Mouse (Mus musculus) thymus, adult 2 months (tissue): ENCODE measurements around the gene Polr2a. TPM values are rescaled to one million over a fixed set of nuclear protein-coding genes. Genes with fewer than 3 reads are reported as not detected.

Experiments used
- DNase-seq: peaks from one replicate; pipeline ENCODE4 v3.0.0; 2021
- H3K27ac ChIP-seq: fragments of 200-500 bp; 2 replicates; pipeline ENCODE4 v1.5.1; 2012; ENCODE audit warnings: low read length, control low read depth; ENCODE audit not compliant: control insufficient read depth, insufficient read depth
- H3K27me3 ChIP-seq: fragments of 200-500 bp; 2 replicates; pipeline ENCODE4 v1.6.1; 2012; ENCODE audit warnings: mild to moderate bottlenecking, low read length, moderate library complexity, mixed read lengths; ENCODE audit not compliant: control insufficient read depth, insufficient read depth
- H3K36me3 ChIP-seq: fragments of 200-500 bp; 2 replicates; pipeline ENCODE4 v1.6.1; 2012; ENCODE audit warnings: mild to moderate bottlenecking, low read length, moderate library complexity; ENCODE audit not compliant: control insufficient read depth, insufficient read depth
- H3K4me1 ChIP-seq: fragments of 200-500 bp; replicated peaks from 2 replicates; pipeline ENCODE4 v1.6.1; 2012; ENCODE audit warnings: low read length; ENCODE audit not compliant: control insufficient read depth, insufficient read depth
- H3K4me3 ChIP-seq: fragments of 200-500 bp; 2 replicates; pipeline ENCODE4 v1.5.1; 2012; ENCODE audit warnings: mild to moderate bottlenecking, low read length, control low read depth, moderate library complexity; ENCODE audit not compliant: control insufficient read depth, insufficient read depth
- CTCF ChIP-seq: fragments of 200-500 bp; IDR thresholded peaks from 2 replicates; pipeline ENCODE4 v1.5.1; 2012; ENCODE audit warnings: mild to moderate bottlenecking, control low read depth, low read length, moderate library complexity, borderline replicate concordance; ENCODE audit not compliant: control insufficient read depth, poor library complexity, insufficient read depth; ENCODE audit errors: extremely low read depth
- POLR2A ChIP-seq: fragments of 200-500 bp; IDR thresholded peaks from 2 replicates; pipeline ENCODE4 v1.6.1; 2012; ENCODE audit warnings: mild to moderate bottlenecking, low read length, control low read depth, moderate library complexity; ENCODE audit not compliant: control insufficient read depth, poor library complexity, insufficient read depth; ENCODE audit errors: extremely low read depth
- WGBS: fragments of 180-500 bp; shearing (Covaris S2); methylation state at CpG from one replicate; pipeline ENCODE4 v1.1.7; 2018; 5-methylcytosine and 5-hydroxymethylcytosine counted together
- polyA plus RNA-seq: library from polyadenylated mRNA; depleted of rRNA; stranded (reverse); fragments of >200 nt; gene quantifications from 2 replicates; pipeline ENCODE4 v1.2.3, GENCODE M21; 2012; rRNA removed

Polr2a gene
- polyA plus RNA-seq, 1 experiment = 113 TPM

- Histone ChIP-seq H3K27me3 (peaks cover 3% of the 10 kb centered on the region; the same call in 1 of the 2 replicates), H3K27ac (no peak overlapping the region), H3K36me3 (no peaks in the 10 kb centered on the region), H3K4me3 (no peak overlapping the region), H3K4me1 (no peaks in the 10 kb centered on the region)
- WGBS = 62% methylated on average over 9 of the region's 9 CpGs
- TF ChIP-seq CTCF = no peak
- no peak for TF ChIP-seq POLR2A
- no peak for DNase-seq
Measured at GRCm38 (mm10) chr11:69692196-69692811, 66.1 kb downstream of the Polr2a start.

- 100% methylated on average over 1 of the region's 1 CpGs for WGBS
- TF ChIP-seq POLR2A (no peak), CTCF (no peak)
Measured at GRCm38 (mm10) chr11:69689891-69690290, 68.5 kb downstream of the Polr2a start.

GRCm38 (mm10) chr11:69687061-69687460, 71.4 kb downstream of the Polr2a start:
- Histone ChIP-seq H3K27ac (no peak overlapping the region), H3K4me3 (no peak overlapping the region), H3K4me1 (peaks cover 2% of the 10 kb centered on the region; the same call in 1 of the 2 replicates), H3K36me3 (no peaks in the 10 kb centered on the region), H3K27me3 (no peaks in the 10 kb centered on the region)
- DNase-seq = no peak
- 91% methylated on average over 5 of the region's 5 CpGs for WGBS
- TF ChIP-seq CTCF = no peak
- TF ChIP-seq POLR2A = no peak

More at GRCm38 (mm10) chr11:69689891-69690290, 68.5 kb downstream of the Polr2a start:
- Histone ChIP-seq H3K27ac (no peak overlapping the region), H3K27me3 (no peaks in the 10 kb centered on the region), H3K36me3 (no peaks in the 10 kb centered on the region), H3K4me3 (no peak overlapping the region), H3K4me1 (no peaks in the 10 kb centered on the region)
- DNase-seq = no peak

- Histone ChIP-seq H3K36me3 (no peaks in the 10 kb centered on the region), H3K4me3 (no peak overlapping the region), H3K27me3 (no peaks in the 10 kb centered on the region), H3K27ac (no peak overlapping the region), H3K4me1 (peaks cover 2% of the 10 kb centered on the region; the same call in 1 of the 2 replicates)
- WGBS = 63% methylated on average over 4 of the region's 4 CpGs
- TF ChIP-seq POLR2A (no peak), CTCF (no peak)
- DNase-seq = no peak
Measured at GRCm38 (mm10) chr11:69686377-69686776, 72.1 kb downstream of the Polr2a start.

GRCm38 (mm10) chr11:69685526-69686148, 72.8 kb downstream of the Polr2a start, which contains the start of gene Tnfsf13:
TSS of gene Tnfsf13 (minus strand) at chr11:69685784.
- WGBS = 79% methylated on average over 10 of the region's 10 CpGs

GRCm38 (mm10) chr11:69684936-69685335, 73.5 kb downstream of the Polr2a start:
- no peak overlapping the region for H3K27ac ChIP-seq
- H3K4me3 ChIP-seq = no peak overlapping the region
- no peaks in the 10 kb centered on the region for H3K36me3 ChIP-seq
- TF ChIP-seq CTCF (no peak), POLR2A (no peak)
- no peaks in the 10 kb centered on the region for H3K27me3 ChIP-seq
- 97% methylated on average over 6 of the region's 6 CpGs for WGBS
- DNase-seq = no peak
- H3K4me1 ChIP-seq = peaks cover 6% of the 10 kb centered on the region

More at GRCm38 (mm10) chr11:69685526-69686148, 72.8 kb downstream of the Polr2a start, which contains the start of gene Tnfsf13:
- TF ChIP-seq CTCF = no peak
- TF ChIP-seq POLR2A = no peak
- Histone ChIP-seq H3K27me3 (no peaks in the 10 kb centered on the region), H3K36me3 (no peaks in the 10 kb centered on the region), H3K4me1 (peaks cover 6% of the 10 kb centered on the region), H3K27ac (peak within 1 kb of the TSS; percentile 28; the same call in 1 of the 2 replicates), H3K4me3 (no peak within 1 kb of the TSS)
- DNase-seq = no peak

GRCm38 (mm10) chr11:69684128-69684745, 74.2 kb downstream of the Polr2a start:
- 94% methylated on average over 12 of the region's 12 CpGs for WGBS
- TF ChIP-seq POLR2A (no peak), CTCF (no peak)
- Histone ChIP-seq H3K4me1 (peaks cover 6% of the 10 kb centered on the region), H3K27me3 (no peaks in the 10 kb centered on the region), H3K36me3 (no peaks in the 10 kb centered on the region), H3K4me3 (no peak overlapping the region), H3K27ac (no peak overlapping the region)
- DNase-seq = no peak

Other genes starting within 250 kb of the Polr2a start
- gene Dnah2, start 209.5 kb downstream of the Polr2a start, polyA plus RNA-seq = 0.28 and 0.39 TPM in 2 replicates
- 3.7 and 8.7 TPM in 2 replicates for gene Efnb3, start 198.4 kb downstream of the Polr2a start, polyA plus RNA-seq
- gene Wrap53, start 178.4 kb downstream of the Polr2a start, polyA plus RNA-seq = 41.2 and 48.5 TPM in 2 replicates
- gene Trp53, start 178.3 kb downstream of the Polr2a start, polyA plus RNA-seq = 266 and 303 TPM in 2 replicates
- gene Atp1b2, start 152.7 kb downstream of the Polr2a start, polyA plus RNA-seq = 3.4 and 4.2 TPM in 2 replicates
- gene Shbg, start 140.7 kb downstream of the Polr2a start, polyA plus RNA-seq = not detected in 2 replicates
- 0.67 and 0.73 TPM in 2 replicates for gene Sat2, start 136.6 kb downstream of the Polr2a start, polyA plus RNA-seq
- gene Fxr2, start 125.6 kb downstream of the Polr2a start, polyA plus RNA-seq = 94.1 and 96.0 TPM in 2 replicates
- gene Sox15, start 103.3 kb downstream of the Polr2a start, polyA plus RNA-seq = 0.24 and 0.52 TPM in 2 replicates
- gene Mpdu1, start 96.0 kb downstream of the Polr2a start, polyA plus RNA-seq = 174 and 178 TPM in 2 replicates
- gene Cd68, start 92.5 kb downstream of the Polr2a start, polyA plus RNA-seq = 101 and 117 TPM in 2 replicates
- 669 and 722 TPM in 2 replicates for gene Eif4a1, start 86.2 kb downstream of the Polr2a start, polyA plus RNA-seq
- gene Senp3, start 76.6 kb downstream of the Polr2a start, polyA plus RNA-seq = 83.3 and 89.1 TPM in 2 replicates
- gene Tnfsf13, start 72.9 kb downstream of the Polr2a start, polyA plus RNA-seq = 2.2 and 3.0 TPM in 2 replicates
- 12.2 and 16.3 TPM in 2 replicates for gene Tnfsf12, start 62.8 kb downstream of the Polr2a start, polyA plus RNA-seq
- 2.7 and 3.4 TPM in 2 replicates for gene Tnfsfm13, start 62.5 kb downstream of the Polr2a start, polyA plus RNA-seq
- gene Slc35g3, start 3.3 kb upstream of the Polr2a start, polyA plus RNA-seq = 0.08 and 0.29 TPM in 2 replicates
- 32.2 and 35.6 TPM in 2 replicates for gene Zbtb4, start 7.3 kb upstream of the Polr2a start, polyA plus RNA-seq
- gene Chrnb1, start 37.3 kb upstream of the Polr2a start, polyA plus RNA-seq = 12.9 and 15.7 TPM in 2 replicates
- gene Fgf11, start 43.2 kb upstream of the Polr2a start, polyA plus RNA-seq = 1.7 and 2.4 TPM in 2 replicates
- 4.7 and 5.1 TPM in 2 replicates for gene Tmem102, start 47.0 kb upstream of the Polr2a start, polyA plus RNA-seq
- gene Gm39566, start 56.7 kb upstream of the Polr2a start, polyA plus RNA-seq = 0.05 TPM in 1 of 2 replicates, not detected in the other
- gene Spem2, start 59.8 kb upstream of the Polr2a start, polyA plus RNA-seq = 0.22 TPM in 1 of 2 replicates, not detected in the other
- 0.20 and 0.61 TPM in 2 replicates for gene Spem1, start 63.5 kb upstream of the Polr2a start, polyA plus RNA-seq
- gene Nlgn2, start 79.1 kb upstream of the Polr2a start, polyA plus RNA-seq = 14.4 and 15.3 TPM in 2 replicates
- 160 and 224 TPM in 2 replicates for gene Tmem256, start 79.9 kb upstream of the Polr2a start, polyA plus RNA-seq
- 132 and 142 TPM in 2 replicates for gene Plscr3, start 87.7 kb upstream of the Polr2a start, polyA plus RNA-seq
- 2.6 and 3.1 TPM in 2 replicates for gene Tnk1, start 100.1 kb upstream of the Polr2a start, polyA plus RNA-seq
- gene Tmem95, start 119.4 kb upstream of the Polr2a start, polyA plus RNA-seq = not detected in 2 replicates
- gene Kctd11, start 122.8 kb upstream of the Polr2a start, polyA plus RNA-seq = 6.2 and 8.0 TPM in 2 replicates
- 405 and 462 TPM in 2 replicates for gene Acap1, start 136.9 kb upstream of the Polr2a start, polyA plus RNA-seq
- gene 2810408A11Rik, start 142.3 kb upstream of the Polr2a start, polyA plus RNA-seq = 7.1 and 10.2 TPM in 2 replicates
- 85.3 and 90.7 TPM in 2 replicates for gene Neurl4, start 142.4 kb upstream of the Polr2a start, polyA plus RNA-seq
- gene Gps2, start 155.3 kb upstream of the Polr2a start, polyA plus RNA-seq = 236 and 272 TPM in 2 replicates
- gene Eif5a, start 163.3 kb upstream of the Polr2a start, polyA plus RNA-seq = 618 and 719 TPM in 2 replicates
- 20.0 and 49.6 TPM in 2 replicates for gene Ybx2, start 177.2 kb upstream of the Polr2a start, polyA plus RNA-seq
- 36.3 and 58.9 TPM in 2 replicates for gene Slc2a4, start 189.6 kb upstream of the Polr2a start, polyA plus RNA-seq
- 6.0 and 6.5 TPM in 2 replicates for gene Cldn7, start 206.1 kb upstream of the Polr2a start, polyA plus RNA-seq
- gene Ctdnep1, start 222.5 kb upstream of the Polr2a start, polyA plus RNA-seq = 133 and 148 TPM in 2 replicates
- 69.4 and 75.3 TPM in 2 replicates for gene Elp5, start 223.9 kb upstream of the Polr2a start, polyA plus RNA-seq
- gene Gabarap, start 232.5 kb upstream of the Polr2a start, polyA plus RNA-seq = 270 and 395 TPM in 2 replicates
- 36.5 and 43.4 TPM in 2 replicates for gene Phf23, start 237.1 kb upstream of the Polr2a start, polyA plus RNA-seq
- gene Dvl2, start 242.0 kb upstream of the Polr2a start, polyA plus RNA-seq = 52.4 and 55.7 TPM in 2 replicates